Mouse (Mus musculus) urinary bladder, postnatal 4 days (tissue): ENCODE results near the gene Gpr146.
A peak's percentile ranks its signal among the peaks of the same experiment; 100 is the strongest.

ENCODE experiments used
- DNase-seq, 2 experiments: peaks; one replicate each; pipeline ENCODE4 v3.0.0; 2021 to 2022; ENCODE audit warnings: low spot score in 2 of 2

The Gpr146 gene

GRCm38 (mm10) chr5:139427989-139428388, 50.5 kb downstream of the Gpr146 start:
- no peak for DNase-seq

GRCm38 (mm10) chr5:139429818-139430341, 52.4 kb downstream of the Gpr146 start:
- DNase-seq: no peak

GRCm38 (mm10) chr5:139432333-139432732, 54.8 kb downstream of the Gpr146 start:
- no peak for DNase-seq

- peak in 1 of 2 experiments; percentile 15 for DNase-seq
Measured at GRCm38 (mm10) chr5:139432747-139433508, 55.4 kb downstream of the Gpr146 start.

- DNase-seq: no peak
Measured at GRCm38 (mm10) chr5:139433842-139434568, 56.5 kb downstream of the Gpr146 start.

GRCm38 (mm10) chr5:139434940-139435339, 57.4 kb downstream of the Gpr146 start:
- DNase-seq: no peak

- no peak for DNase-seq
Measured at GRCm38 (mm10) chr5:139437769-139438168, 60.3 kb downstream of the Gpr146 start.

- DNase-seq: no peak
Measured at GRCm38 (mm10) chr5:139438440-139438839, 60.9 kb downstream of the Gpr146 start.

- no peak for DNase-seq
Measured at GRCm38 (mm10) chr5:139440451-139440850, 63.0 kb downstream of the Gpr146 start.

- DNase-seq: no peak
Measured at GRCm38 (mm10) chr5:139440926-139441725, 63.6 kb downstream of the Gpr146 start.

- DNase-seq: no peak
Measured at GRCm38 (mm10) chr5:139441726-139442018, 64.2 kb downstream of the Gpr146 start.

GRCm38 (mm10) chr5:139442428-139442827, 64.9 kb downstream of the Gpr146 start:
- no peak for DNase-seq

- DNase-seq: no peak
Measured at GRCm38 (mm10) chr5:139442962-139443361, 65.5 kb downstream of the Gpr146 start.

- no peak for DNase-seq
Measured at GRCm38 (mm10) chr5:139445258-139445657, 67.8 kb downstream of the Gpr146 start.
